Mouse (Mus musculus): ENCODE measurements around the gene Map4. TPM values are rescaled to one million over a fixed set of nuclear protein-coding genes. Genes with fewer than 3 reads are reported as not detected.

Map4 gene
- total and polyA plus RNA-seq, 3 experiments: 14.4 to 45.8 (median 28.9) TPM

DNA sequence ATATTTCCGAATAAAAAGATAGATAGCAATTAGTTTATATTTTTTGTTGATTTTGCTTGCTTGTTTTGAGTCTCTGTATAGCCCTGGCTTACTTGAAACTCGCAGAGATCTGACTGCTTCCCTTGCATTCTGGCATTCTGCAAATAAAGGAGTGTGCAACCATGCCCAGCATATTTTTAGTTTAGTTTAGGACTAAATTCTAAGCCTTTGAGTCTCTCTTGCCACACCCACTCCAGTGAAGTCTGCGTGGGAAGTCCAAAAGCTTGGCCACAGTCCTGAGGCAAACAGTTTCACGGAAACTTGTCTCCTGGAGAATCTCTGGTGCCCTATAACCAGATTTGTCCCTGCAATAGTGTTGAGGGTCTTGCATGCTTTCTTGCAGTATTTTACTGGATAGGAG, 113.1 kb downstream of the Map4 start:
- DNase-seq (ENCODE audit: extremely low read depth): no peak
- Histone ChIP-seq H3K36me3 (replicated peaks in 1 of 2; ENCODE audit: control insufficient read depth in 1 of 2, insufficient read depth in 1 of 2, low read length in 1 of 2) (peaks cover 5 to 34% of the 10 kb centered on the region in 2 experiments), H3K27me3 (replicated peaks) (no peaks in the 10 kb centered on the region), H3K4me3 (replicated peaks in 1 of 3; ENCODE audit: low read depth in 2 of 3, low read length in 2 of 3, poor library complexity in 1 of 3) (no peak overlapping the region), H3K27ac (ENCODE audit: insufficient read depth, low read depth) (no peak overlapping the region), H3K79me2 (replicated peaks; ENCODE audit: control insufficient read depth, extremely low read depth, insufficient read depth, poor library complexity, severe bottlenecking) (no peaks in the 10 kb centered on the region), H3K4me1 (ENCODE audit: control insufficient read depth in 1 of 2, insufficient read depth in 2 of 2) (no peaks in the 10 kb centered on the region), H3K9me3 (replicated peaks; ENCODE audit: low read length) (no peaks in the 10 kb centered on the region), H3K4me2 (ENCODE audit: insufficient read depth, low read depth, poor library complexity, severe bottlenecking) (no peak overlapping the region), H3K9ac (ENCODE audit: insufficient read depth, low read depth) (no peak overlapping the region)
- dilution Hi-C loops (cut with MboI; ENCODE audit: extremely low pct_ligation_motif_present, extremely low pct_unique_long_range_greater_than_20kb, low sequenced_read_pairs) (no loop called here), in situ Hi-C loops (cut with MboI; ENCODE audit: low pct_ligation_motif_present, low pct_unique_long_range_greater_than_20kb, low sequenced_read_pairs) (no loop called here)
- no peak for TF ChIP-seq ZKSCAN1 (IDR thresholded peaks at IDR 0.05; ENCODE audit: borderline replicate concordance, low read depth, low read length)
- TF ChIP-seq ZNF384 (IDR thresholded peaks at IDR 0.05; ENCODE audit: low read depth, low read length): no peak
- TF ChIP-seq GABPA (IDR thresholded peaks at IDR 0.05; ENCODE audit: insufficient replicate concordance, low read depth, low read length): no peak
- TF ChIP-seq JUND (conservative IDR thresholded peaks at IDR 0.05; ENCODE audit: low read depth, low read length): no peak
- TF ChIP-seq MAZ (IDR thresholded peaks at IDR 0.05; ENCODE audit: low read depth, low read length): no peak
- TF ChIP-seq SMC3 (IDR thresholded peaks at IDR 0.05; ENCODE audit: low read depth, low read length): no peak
- no peak for TF ChIP-seq SIN3A (IDR thresholded peaks at IDR 0.05; ENCODE audit: low read length)
- TF ChIP-seq ELF1 (IDR thresholded peaks at IDR 0.05; ENCODE audit: low read depth, low read length): no peak
- no peak for TF ChIP-seq IRF4 (IDR thresholded peaks at IDR 0.05; ENCODE audit: low read depth, low read length)
- no peak for TF ChIP-seq EP300 (IDR thresholded peaks at IDR 0.05; ENCODE audit: low read length)
- no peak for TF ChIP-seq NRF1 (IDR thresholded peaks at IDR 0.05; ENCODE audit: low read depth, low read length)
- TF ChIP-seq ZC3H11A (IDR thresholded peaks at IDR 0.05; ENCODE audit: low read depth, low read length): no peak
- TF ChIP-seq BHLHE40 (IDR thresholded peaks at IDR 0.05; ENCODE audit: low read depth, low read length): no peak
- TF ChIP-seq CHD1 (IDR thresholded peaks at IDR 0.05; ENCODE audit: low read depth, low read length): no peak
- no peak for TF ChIP-seq RCOR1 (conservative IDR thresholded peaks at IDR 0.05; ENCODE audit: low read depth, low read length)
- no peak for TF ChIP-seq NELFE (IDR thresholded peaks at IDR 0.05; ENCODE audit: low read depth, low read length)
- TF ChIP-seq ETS1 (conservative IDR thresholded peaks at IDR 0.05; ENCODE audit: low read depth, low read length): no peak
- TF ChIP-seq RAD21 (IDR thresholded peaks at IDR 0.05; ENCODE audit: low read depth, low read length): no peak

DNA sequence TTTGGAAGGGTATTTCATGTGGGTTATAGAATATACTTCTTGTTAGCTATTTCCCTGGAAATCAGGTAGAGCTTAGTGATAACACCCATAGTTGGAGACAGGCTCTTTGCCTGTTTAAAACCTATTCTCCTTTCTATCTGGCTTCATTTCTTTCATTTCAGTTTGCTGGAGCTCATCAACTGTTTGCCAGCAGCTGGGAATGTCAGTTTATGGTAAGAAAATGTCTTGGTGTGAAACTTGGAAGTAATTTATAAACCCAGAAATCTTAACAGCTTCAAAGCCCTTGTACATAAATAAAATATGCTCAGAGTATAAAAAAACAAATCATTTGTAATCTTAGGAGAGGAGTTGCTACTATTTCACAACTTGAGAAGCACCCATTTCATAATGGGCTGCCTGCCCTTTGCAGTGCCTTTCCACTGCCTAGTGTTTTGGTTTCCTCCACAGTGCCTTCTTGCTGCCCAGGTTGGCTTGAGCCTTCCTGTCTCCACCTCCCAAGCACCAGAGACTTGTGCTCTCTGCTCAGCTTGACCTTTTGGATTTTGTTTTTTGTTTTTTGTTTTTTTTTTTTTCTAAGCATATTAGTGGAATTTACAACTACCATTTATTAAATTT, 114.6 kb downstream of the Map4 start:
- H3K9ac ChIP-seq (ENCODE audit: insufficient read depth, low read depth): no peak overlapping the region
- H3K27ac ChIP-seq (ENCODE audit: insufficient read depth, low read depth): no peak overlapping the region
- TF ChIP-seq NRF1 (IDR thresholded peaks at IDR 0.05; ENCODE audit: low read depth, low read length): no peak
- TF ChIP-seq MAZ (IDR thresholded peaks at IDR 0.05; ENCODE audit: low read depth, low read length): no peak
- TF ChIP-seq POLR2AphosphoS2 (IDR thresholded peaks at IDR 0.05; ENCODE audit: low read depth, low read length): no peak
- no peak for TF ChIP-seq PAX5 (IDR thresholded peaks at IDR 0.05; ENCODE audit: low read length)
- TF ChIP-seq ETS1 (conservative IDR thresholded peaks at IDR 0.05; ENCODE audit: low read depth, low read length): no peak
- no peak for TF ChIP-seq MAX (IDR thresholded peaks at IDR 0.05; ENCODE audit: low read length)
- no peak for TF ChIP-seq RCOR1 (conservative IDR thresholded peaks at IDR 0.05; ENCODE audit: low read depth, low read length)
- peaks cover 0 to 21% of the 10 kb centered on the region in 2 experiments for H3K36me3 ChIP-seq (replicated peaks in 1 of 2; ENCODE audit: control insufficient read depth in 1 of 2, insufficient read depth in 1 of 2, low read length in 1 of 2)
- no peak overlapping the region for H3K4me2 ChIP-seq (ENCODE audit: insufficient read depth, low read depth, poor library complexity, severe bottlenecking)
- dilution Hi-C loops (cut with MboI; ENCODE audit: extremely low pct_ligation_motif_present, extremely low pct_unique_long_range_greater_than_20kb, low sequenced_read_pairs) (no loop called here), in situ Hi-C loops (cut with MboI; ENCODE audit: low pct_ligation_motif_present, low pct_unique_long_range_greater_than_20kb, low sequenced_read_pairs) (no loop called here)
- H3K79me2 ChIP-seq (replicated peaks; ENCODE audit: control insufficient read depth, extremely low read depth, insufficient read depth, poor library complexity, severe bottlenecking): no peaks in the 10 kb centered on the region
- no peaks in the 10 kb centered on the region for H3K4me1 ChIP-seq (ENCODE audit: control insufficient read depth in 1 of 2, insufficient read depth in 2 of 2)
- no peak for DNase-seq (ENCODE audit: extremely low read depth)
- H3K4me3 ChIP-seq (replicated peaks in 1 of 3; ENCODE audit: low read depth in 2 of 3, low read length in 2 of 3, poor library complexity in 1 of 3): no peak overlapping the region
- no peaks in the 10 kb centered on the region for H3K27me3 ChIP-seq (replicated peaks)
- H3K9me3 ChIP-seq (replicated peaks; ENCODE audit: low read length): no peaks in the 10 kb centered on the region

Measured in CH12.LX (cell line).